Mouse (Mus musculus) kidney, adult 2 months (tissue): Measurements from ENCODE around the gene Metap2.

ENCODE experiments used
- CTCF ChIP-seq: fragments of 200-500 bp; conservative IDR thresholded peaks from 2 replicates; pipeline ENCODE4 v1.5.1; 2011; ENCODE audit warnings: low read depth, mild to moderate bottlenecking, control low read depth, low read length, moderate library complexity, mixed read lengths; ENCODE audit not compliant: insufficient read depth, insufficient read length
- POLR2A ChIP-seq: fragments of 200-500 bp; IDR thresholded peaks from one replicate; pipeline ENCODE4 v1.6.1; 2011; ENCODE audit warnings: low read depth, low read length, control low read depth

DNA sequence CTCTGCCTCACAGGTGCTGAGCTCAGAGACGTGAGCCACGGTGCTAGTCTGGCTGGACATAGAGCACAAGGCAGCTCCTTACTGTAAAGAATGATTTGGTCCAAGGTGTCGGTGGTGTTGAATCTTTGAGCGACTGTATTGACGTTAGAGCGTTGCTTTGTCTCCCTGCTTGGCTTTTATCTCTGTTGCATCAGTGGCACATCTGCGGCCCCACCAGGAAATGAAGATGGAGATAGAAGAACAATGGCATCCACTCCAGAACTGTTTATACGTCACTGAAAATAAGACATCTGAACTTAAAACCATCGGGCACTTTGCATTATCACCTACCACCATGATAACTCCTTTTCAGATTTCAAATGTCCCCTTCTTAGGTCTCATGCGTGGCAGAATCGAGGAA lies 3.0 kb upstream of the Metap2 start:
- TF ChIP-seq POLR2A (no peak), CTCF (no peak)
